Mouse (Mus musculus) liver, embryonic 14.5 days (tissue): ENCODE data around the gene Gamt. TPM values are rescaled to one million over a fixed set of nuclear protein-coding genes. Genes with fewer than 3 reads are reported as not detected.
A peak's percentile ranks its signal among the peaks of the same experiment; 100 is the strongest.

Source experiments
- ATAC-seq: fragments of 200-750 bp; cut with Nextera tagmentation; 2 replicates; pipeline ENCODE4 v1.8.0; 2017; ENCODE audit warnings: moderate number of reproducible peaks, mild to moderate bottlenecking, moderate library complexity; ENCODE audit not compliant: insufficient read depth
- DNase-seq, 3 experiments: peaks; one replicate each; pipeline ENCODE4 v3.0.0-alpha.2; 2012 to 2013; ENCODE audit warnings: low read depth in 3 of 3, low spot score in 3 of 3
- H3K27ac ChIP-seq: fragments of 300-500 bp; sonication (generic); 2 replicates; pipeline ENCODE4 v1.5.1; 2014; ENCODE audit warnings: moderate library complexity, mild to moderate bottlenecking, control low read depth, inconsistent platforms
- H3K27me3 ChIP-seq: fragments of 300-500 bp; sonication (generic); 2 replicates; pipeline ENCODE4 v1.6.1; 2014; ENCODE audit warnings: mild to moderate bottlenecking, low read length, moderate library complexity; ENCODE audit not compliant: control insufficient read depth, insufficient read depth
- H3K36me3 ChIP-seq: fragments of 300-500 bp; sonication (generic); replicated peaks from 2 replicates; pipeline ENCODE4 v1.6.1; 2014; ENCODE audit warnings: low read depth; ENCODE audit not compliant: control insufficient read depth, insufficient read depth
- H3K4me1 ChIP-seq, 2 experiments: fragments of 200-500 bp in 1 of 2; fragments of 300-500 bp in 1 of 2; sonication (generic) in 1 of 2; replicated peaks; 2 replicates each; pipeline ENCODE4 v1.6.1; 2012 to 2014; ENCODE audit warnings: antibody characterized with exemption in 1 of 2, inconsistent platforms in 1 of 2, low read length in 1 of 2; ENCODE audit not compliant: control insufficient read depth in 2 of 2, insufficient read depth in 2 of 2
- H3K4me2 ChIP-seq: fragments of 300-500 bp; sonication (generic); 2 replicates; pipeline ENCODE4 v1.6.1; 2014; ENCODE audit warnings: low read depth, mild to moderate bottlenecking, control low read depth, moderate library complexity
- H3K4me3 ChIP-seq, 2 experiments: fragments of 200-500 bp in 1 of 2; fragments of 300-500 bp in 1 of 2; sonication (generic) in 1 of 2; 2 replicates each; pipeline ENCODE4 v1.5.1; 2012 to 2014; ENCODE audit warnings: low read depth in 2 of 2, low read length in 2 of 2, mild to moderate bottlenecking in 2 of 2, control low read depth in 1 of 2, inconsistent platforms in 1 of 2, moderate library complexity in 1 of 2; ENCODE audit not compliant: insufficient read depth in 1 of 2
- H3K9ac ChIP-seq: fragments of 300-500 bp; sonication (generic); replicated peaks from 2 replicates; pipeline ENCODE4 v1.6.1; 2014; ENCODE audit warnings: mild to moderate bottlenecking, control low read depth, moderate library complexity
- H3K9me3 ChIP-seq: fragments of 300-500 bp; sonication (generic); 2 replicates; pipeline ENCODE4 v1.6.1; 2016; ENCODE audit warnings: low read length, mixed read lengths; ENCODE audit not compliant: control insufficient read depth
- CTCF ChIP-seq: IDR thresholded peaks from 2 replicates; pipeline ENCODE4 v1.5.1; 2016; ENCODE audit warnings: antibody characterized with exemption, low read depth, control low read depth
- EP300 ChIP-seq: IDR thresholded peaks from 2 replicates; pipeline ENCODE4 v1.6.1; 2016; ENCODE audit warnings: antibody characterized with exemption, low read depth
- WGBS: fragments of 180-500 bp; shearing (Covaris S2); extraction: QIAGEN DNeasy Blood & Tissue Kit; methylation state at CpG from one replicate; pipeline ENCODE4 v1.1.7; 2014; ENCODE audit not compliant: insufficient replicate concordance; 5-methylcytosine and 5-hydroxymethylcytosine counted together
- polyA plus RNA-seq, 2 experiments: library from polyadenylated mRNA; depleted of rRNA in 1 of 2; stranded (reverse) in 1 of 2; unstranded in 1 of 2; fragments of >200 nt; fragmentation: Nextera tagmentation in 1 of 2; extraction: Ambion mirVana in 1 of 2; gene quantifications; 2 replicates each; pipeline versions ENCODE4 v1.2.1 to v1.2.3; 2012 to 2014

The Gamt gene
- polyA plus RNA-seq, 2 experiments, result 41.4 to 64.9 TPM

DNA sequence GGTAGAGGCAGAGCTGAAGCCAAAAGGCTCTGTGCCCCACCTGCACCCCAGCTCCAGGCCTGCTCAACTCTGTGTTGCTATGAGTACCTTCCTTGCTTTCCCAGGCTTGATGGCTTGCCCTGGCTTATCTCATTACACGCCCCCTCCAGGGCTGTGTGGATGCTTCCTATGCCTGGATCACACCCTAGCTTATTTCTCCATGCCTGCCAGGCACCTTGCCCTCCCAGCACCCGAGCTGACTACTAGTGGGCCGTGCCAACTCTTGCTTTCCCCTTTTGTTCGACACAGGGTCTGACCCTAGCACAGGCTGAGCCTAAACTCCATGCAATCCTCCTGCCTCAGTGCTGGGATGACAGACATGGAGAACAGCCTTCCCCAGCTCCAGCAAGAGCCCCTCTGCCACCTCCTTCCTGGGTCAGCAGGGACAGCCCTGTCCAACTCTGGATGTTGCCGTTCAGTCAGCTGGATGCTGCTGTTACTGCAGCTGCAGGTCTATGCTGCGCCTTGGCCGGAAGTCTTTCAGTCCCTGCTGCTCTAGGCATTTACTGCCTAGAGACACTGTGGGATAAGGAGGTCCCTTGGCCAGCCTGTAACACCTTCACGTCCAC is 36.8 kb upstream of the Gamt start:
- DNase-seq (no peak), ATAC-seq (no peak)
- Histone ChIP-seq H3K4me3 (no peak overlapping the region), H3K36me3 (peaks cover 16% of the 10 kb centered on the region), H3K4me1 (peaks cover 4 to 14% of the 10 kb centered on the region in 2 experiments; a peak in 3 of 4 replicates), H3K27me3 (peaks cover 53% of the 10 kb centered on the region), H3K27ac (no peak overlapping the region), H3K4me2 (no peak overlapping the region), H3K9ac (no peak overlapping the region), H3K9me3 (no peaks in the 10 kb centered on the region)
- no peak for TF ChIP-seq EP300
- no peak for TF ChIP-seq CTCF
- WGBS, result 43% methylated on average over 8 of the region's 8 CpGs

DNA sequence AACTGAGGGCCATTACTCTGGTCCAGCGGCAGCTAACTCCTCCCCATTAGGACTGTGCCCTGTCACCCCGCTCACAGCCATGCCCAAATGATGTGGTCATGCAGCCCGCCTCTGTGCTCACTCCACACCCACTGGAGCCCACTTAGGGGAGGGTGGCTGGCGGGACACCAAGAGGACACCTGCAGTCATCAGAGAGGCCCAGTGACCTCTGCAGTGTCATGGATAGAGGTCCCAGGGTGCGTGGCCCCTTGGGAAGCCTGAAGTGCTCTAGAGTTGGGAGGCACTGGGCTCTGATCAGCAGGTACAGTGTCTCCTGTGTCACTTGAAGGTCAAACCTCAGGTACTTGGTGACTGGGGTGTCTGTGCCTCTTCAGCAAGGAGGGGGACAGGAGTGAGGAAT is 36.0 kb upstream of the Gamt start:
- no peak overlapping the region for H3K4me3 ChIP-seq
- peaks cover 16% of the 10 kb centered on the region for H3K36me3 ChIP-seq
- no peaks in the 10 kb centered on the region for H3K9me3 ChIP-seq
- DNase-seq (no peak), ATAC-seq (no peak)
- no peak overlapping the region for H3K27ac ChIP-seq
- H3K4me2 ChIP-seq, result no peak overlapping the region
- no peak overlapping the region for H3K9ac ChIP-seq
- WGBS, result 68% methylated on average over 5 of the region's 5 CpGs
- peaks cover 50% of the 10 kb centered on the region for H3K27me3 ChIP-seq
- peaks cover 7 to 17% of the 10 kb centered on the region in 2 experiments for H3K4me1 ChIP-seq
- no peak for TF ChIP-seq EP300
- TF ChIP-seq CTCF, result no peak

GRCm38 (mm10) chr10:80295618-80296425 is 35.0 kb upstream of the Gamt start, which contains the start of gene Apc2:
Gene Apc2 (plus strand): TSS chr10:80295977.
- peaks cover 16% of the 10 kb centered on the region for H3K36me3 ChIP-seq
- WGBS, result 5% methylated on average over 26 of the region's 26 CpGs
- H3K4me3 ChIP-seq, result peak within 1 kb of the TSS; percentile 20 to 26; a peak in 3 of 4 replicates
- DNase-seq (peak; percentile 51 to 64 (median 55)), ATAC-seq (peak; percentile 54)
- H3K4me2 ChIP-seq, result peak within 1 kb of the TSS; percentile 43
- H3K4me1 ChIP-seq, result peaks cover 9 to 19% of the 10 kb centered on the region in 2 experiments
- TF ChIP-seq EP300, result no peak
- peak; percentile 86 for TF ChIP-seq CTCF
- H3K9me3 ChIP-seq, result no peaks in the 10 kb centered on the region
- H3K27me3 ChIP-seq, result peaks cover 40% of the 10 kb centered on the region
- no peak within 1 kb of the TSS for H3K27ac ChIP-seq
- no peak within 1 kb of the TSS for H3K9ac ChIP-seq

DNA sequence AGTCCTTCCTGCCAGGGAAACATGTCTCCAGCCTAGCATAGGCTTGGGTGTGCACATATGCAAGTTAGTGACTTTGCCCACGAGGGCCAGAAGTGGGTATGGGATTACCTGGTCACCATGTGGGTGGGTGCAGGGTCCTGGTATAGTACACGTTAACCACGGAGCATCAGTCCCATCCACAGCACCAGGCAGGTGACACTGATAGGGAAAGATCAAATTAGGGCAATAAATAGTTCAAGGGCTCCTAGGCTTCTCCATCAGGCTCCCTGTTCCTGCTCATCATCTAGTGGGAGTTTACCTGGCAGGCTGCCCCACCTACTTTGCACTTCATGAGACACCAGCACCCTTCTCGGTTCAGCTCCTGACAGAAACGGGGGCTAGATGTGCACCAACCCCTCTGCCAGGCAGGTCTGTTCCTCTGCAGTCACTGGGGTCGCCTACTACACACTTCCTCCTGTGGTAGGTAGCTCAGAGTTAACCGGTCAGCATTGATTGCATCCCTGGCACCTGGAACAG is 34.0 kb upstream of the Gamt start:
- Histone ChIP-seq H3K9me3 (no peaks in the 10 kb centered on the region), H3K27me3 (peaks cover 30% of the 10 kb centered on the region), H3K4me3 (no peak overlapping the region), H3K36me3 (peaks cover 16% of the 10 kb centered on the region), H3K4me2 (no peak overlapping the region; the same call in 1 of the 2 replicates), H3K9ac (no peak overlapping the region), H3K4me1 (peaks cover 9 to 19% of the 10 kb centered on the region in 2 experiments), H3K27ac (no peak overlapping the region)
- DNase-seq (no peak), ATAC-seq (no peak)
- 36% methylated on average over 7 of the region's 7 CpGs for WGBS
- TF ChIP-seq CTCF (no peak), EP300 (no peak)

DNA sequence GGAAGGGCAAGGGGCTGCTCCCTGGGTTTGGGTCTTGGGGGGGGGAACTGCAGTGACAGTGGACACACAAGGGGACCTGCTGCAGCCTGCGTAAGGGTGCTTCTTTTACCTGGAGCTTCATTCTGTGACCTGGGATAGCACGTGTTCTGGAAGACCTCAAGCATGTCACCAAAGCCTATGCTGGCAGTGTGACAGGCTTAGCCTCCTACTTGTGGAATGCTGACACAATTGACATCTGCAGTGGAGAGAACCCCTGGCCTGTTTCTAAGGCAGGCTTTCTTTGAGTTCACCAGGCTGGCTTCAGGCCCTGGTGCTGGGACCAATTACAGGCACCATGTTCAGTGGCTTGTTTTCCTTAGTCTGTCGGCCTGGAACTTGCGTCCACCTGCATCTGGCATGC is 33.5 kb upstream of the Gamt start:
- peaks cover 16% of the 10 kb centered on the region for H3K36me3 ChIP-seq
- no peak overlapping the region for H3K4me3 ChIP-seq
- no peaks in the 10 kb centered on the region for H3K9me3 ChIP-seq
- ATAC-seq (no peak), DNase-seq (no peak)
- peaks cover 25% of the 10 kb centered on the region for H3K27me3 ChIP-seq
- H3K4me2 ChIP-seq, result no peak overlapping the region
- no peak overlapping the region for H3K27ac ChIP-seq
- WGBS, result 84% methylated on average over 4 of the region's 4 CpGs
- H3K9ac ChIP-seq, result no peak overlapping the region
- H3K4me1 ChIP-seq, result peaks cover 9 to 19% of the 10 kb centered on the region in 2 experiments
- TF ChIP-seq EP300, result no peak
- TF ChIP-seq CTCF, result no peak
